Mouse (Mus musculus) ES-E14 (cell line): ENCODE measurements around the gene Dync1li1.

Experiments
- CHD2 ChIP-seq: IDR thresholded peaks from 2 replicates; pipeline ENCODE4 v1.6.1; 2014; ENCODE audit warnings: mild to moderate bottlenecking, low read depth, low read length, inconsistent platforms
- MAFK ChIP-seq: IDR thresholded peaks from 2 replicates; pipeline ENCODE4 v1.6.1; 2014; ENCODE audit warnings: mild to moderate bottlenecking, low read depth, low read length, inconsistent platforms; ENCODE audit not compliant: insufficient read depth
- ZC3H11A ChIP-seq: IDR thresholded peaks from 2 replicates; pipeline ENCODE4 v1.6.1; 2012; ENCODE audit warnings: low read depth, mild to moderate bottlenecking, inconsistent platforms, low read length, borderline replicate concordance
- ZNF384 ChIP-seq: IDR thresholded peaks from 2 replicates; pipeline ENCODE4 v1.6.1; 2012; ENCODE audit warnings: low read depth, low read length, inconsistent platforms

DNA sequence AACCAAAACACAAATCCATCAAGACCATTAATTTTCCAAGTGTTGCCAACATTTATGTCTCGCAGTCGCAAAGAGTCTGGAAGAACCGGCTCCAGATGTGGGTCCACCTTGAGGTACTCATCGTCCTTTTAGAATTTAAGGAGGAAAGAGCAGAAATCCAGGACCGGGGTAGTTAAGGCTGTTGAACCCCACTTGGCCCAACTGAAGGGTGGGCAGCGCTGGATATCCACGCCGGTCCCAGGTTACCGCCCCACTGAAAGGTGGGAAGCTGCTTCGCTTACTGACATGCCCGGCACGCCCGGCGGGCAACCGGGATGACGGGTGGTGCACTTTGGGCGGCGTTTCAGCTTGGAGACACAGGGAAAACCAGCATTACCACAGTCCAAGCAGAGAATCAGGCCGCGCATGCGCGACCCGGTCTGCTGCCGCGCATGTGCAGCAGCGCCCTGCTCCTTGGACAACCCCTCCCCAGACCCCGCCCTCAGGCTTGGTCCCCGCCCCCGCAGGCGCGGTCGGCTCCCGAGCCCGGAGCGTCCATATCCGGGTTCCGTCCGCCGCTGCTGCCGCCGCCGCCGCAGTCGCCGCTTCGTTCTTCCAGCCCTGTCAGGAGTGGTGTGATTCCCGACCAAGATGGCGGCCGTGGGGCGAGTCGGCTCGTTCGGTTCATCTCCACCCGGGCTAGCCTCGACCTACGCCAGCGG, at the start of gene Dync1li1:
- TF ChIP-seq ZNF384, result no peak
- no peak for TF ChIP-seq CHD2
- TF ChIP-seq MAFK, result no peak
- no peak for TF ChIP-seq ZC3H11A
